Mouse (Mus musculus): ENCODE measurements at regions not wholly inside any gene's neighbourhood (a gene's known extent, or its start where the extent isn't known, plus 50 kb on each side); places are given as distances from the start of the nearest gene placed in this dataset.

DNA sequence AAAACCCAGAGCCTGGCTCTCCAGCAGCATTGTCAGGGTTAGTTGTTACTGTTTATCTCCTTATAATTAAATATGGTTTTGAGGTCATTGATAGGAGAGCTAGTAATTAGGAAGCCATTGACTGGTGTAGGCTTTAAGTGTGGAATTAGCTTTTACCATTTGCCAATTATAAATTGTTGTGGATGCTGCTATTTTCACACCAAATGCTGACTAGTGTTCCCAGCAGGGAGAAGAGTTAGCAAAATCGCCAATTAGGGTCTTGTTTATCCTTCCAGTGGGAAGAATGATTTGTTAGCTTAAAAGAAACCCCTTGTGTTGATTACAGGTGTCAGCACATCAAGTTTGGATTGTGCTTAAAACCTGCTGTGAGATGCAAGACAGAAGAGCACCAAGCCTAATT is 134.1 kb downstream of the Alx1 start:
- no peak overlapping the region for H3K4me3 ChIP-seq (ENCODE audit: insufficient read depth in 1 of 2, low read depth in 2 of 2, low read length in 2 of 2)
- H3K27me3 ChIP-seq (ENCODE audit: control insufficient read depth, insufficient read depth, low read length), result no peaks in the 10 kb centered on the region
- no peaks in the 10 kb centered on the region for H3K4me1 ChIP-seq (replicated peaks; ENCODE audit: control insufficient read depth in 2 of 2, insufficient read depth in 2 of 2, low read length in 1 of 2)
- no peak for ATAC-seq (ENCODE audit: insufficient read depth)
- H3K4me2 ChIP-seq (ENCODE audit: low read depth), result no peak overlapping the region
- H3K9ac ChIP-seq (replicated peaks), result no peak overlapping the region
- no peaks in the 10 kb centered on the region for H3K9me3 ChIP-seq (ENCODE audit: control insufficient read depth, low read length)
- WGBS (ENCODE audit: insufficient replicate concordance), result 5% methylated on average over 1 of the region's 1 CpGs
- no peak for DNase-seq (ENCODE audit: low read depth in 3 of 3, low spot score in 3 of 3)
- H3K36me3 ChIP-seq (replicated peaks; ENCODE audit: control insufficient read depth, insufficient read depth, low read depth), result no peaks in the 10 kb centered on the region
- no peak overlapping the region for H3K27ac ChIP-seq
- no peak for TF ChIP-seq EP300 (IDR thresholded peaks at IDR 0.05; ENCODE audit: low read depth)
- no peak for TF ChIP-seq CTCF (IDR thresholded peaks at IDR 0.05; ENCODE audit: low read depth)

- ATAC-seq (ENCODE audit: insufficient read depth) (no peak), DNase-seq (ENCODE audit: low read depth in 3 of 3, low spot score in 3 of 3) (no peak)
- H3K9me3 ChIP-seq (ENCODE audit: control insufficient read depth, low read length), result no peaks in the 10 kb centered on the region
- no peaks in the 10 kb centered on the region for H3K4me1 ChIP-seq (replicated peaks; ENCODE audit: control insufficient read depth in 2 of 2, insufficient read depth in 2 of 2, low read length in 1 of 2)
- no peak overlapping the region for H3K27ac ChIP-seq
- no peaks in the 10 kb centered on the region for H3K27me3 ChIP-seq (ENCODE audit: control insufficient read depth, insufficient read depth, low read length)
- TF ChIP-seq EP300 (IDR thresholded peaks at IDR 0.05; ENCODE audit: low read depth) (no peak), CTCF (IDR thresholded peaks at IDR 0.05; ENCODE audit: low read depth) (no peak)
- H3K9ac ChIP-seq (replicated peaks), result no peak overlapping the region
- WGBS (ENCODE audit: insufficient replicate concordance), result 69% methylated on average over 3 of the region's 3 CpGs
- H3K36me3 ChIP-seq (replicated peaks; ENCODE audit: control insufficient read depth, insufficient read depth, low read depth), result no peaks in the 10 kb centered on the region
- no peak overlapping the region for H3K4me3 ChIP-seq (ENCODE audit: insufficient read depth in 1 of 2, low read depth in 2 of 2, low read length in 2 of 2)
- H3K4me2 ChIP-seq (ENCODE audit: low read depth), result no peak overlapping the region
Measured at GRCm38 (mm10) chr10:102892373-102892772, 137.6 kb downstream of the Alx1 start.

GRCm38 (mm10) chr10:102889709-102890108 is 140.3 kb downstream of the Alx1 start:
- H3K36me3 ChIP-seq (replicated peaks; ENCODE audit: control insufficient read depth, insufficient read depth, low read depth), result no peaks in the 10 kb centered on the region
- 61% methylated on average over 3 of the region's 3 CpGs for WGBS (ENCODE audit: insufficient replicate concordance)
- no peak for TF ChIP-seq EP300 (IDR thresholded peaks at IDR 0.05; ENCODE audit: low read depth)
- H3K27me3 ChIP-seq (ENCODE audit: control insufficient read depth, insufficient read depth, low read length), result no peaks in the 10 kb centered on the region
- no peaks in the 10 kb centered on the region for H3K9me3 ChIP-seq (ENCODE audit: control insufficient read depth, low read length)
- no peaks in the 10 kb centered on the region for H3K4me1 ChIP-seq (replicated peaks; ENCODE audit: control insufficient read depth in 2 of 2, insufficient read depth in 2 of 2, low read length in 1 of 2)
- H3K4me2 ChIP-seq (ENCODE audit: low read depth), result no peak overlapping the region
- H3K27ac ChIP-seq, result no peak overlapping the region
- H3K9ac ChIP-seq (replicated peaks), result no peak overlapping the region
- DNase-seq (ENCODE audit: low read depth in 3 of 3, low spot score in 3 of 3) (no peak), ATAC-seq (ENCODE audit: insufficient read depth) (no peak)
- no peak overlapping the region for H3K4me3 ChIP-seq (ENCODE audit: insufficient read depth in 1 of 2, low read depth in 2 of 2, low read length in 2 of 2)

GRCm38 (mm10) chr10:102881824-102882438 is 148.1 kb downstream of the Alx1 start:
- no peak overlapping the region for H3K4me2 ChIP-seq (ENCODE audit: low read depth)
- TF ChIP-seq CTCF (IDR thresholded peaks at IDR 0.05; ENCODE audit: low read depth), result no peak
- TF ChIP-seq EP300 (IDR thresholded peaks at IDR 0.05; ENCODE audit: low read depth), result no peak
- H3K27me3 ChIP-seq (ENCODE audit: control insufficient read depth, insufficient read depth, low read length), result no peaks in the 10 kb centered on the region
- no peak for ATAC-seq (ENCODE audit: insufficient read depth)
- no peak for DNase-seq (ENCODE audit: low read depth in 3 of 3, low spot score in 3 of 3)
- H3K4me1 ChIP-seq (replicated peaks; ENCODE audit: control insufficient read depth in 2 of 2, insufficient read depth in 2 of 2, low read length in 1 of 2), result no peaks in the 10 kb centered on the region
- no peak overlapping the region for H3K4me3 ChIP-seq (ENCODE audit: insufficient read depth in 1 of 2, low read depth in 2 of 2, low read length in 2 of 2)
- WGBS (ENCODE audit: insufficient replicate concordance), result 54% methylated on average over 6 of the region's 6 CpGs
- H3K27ac ChIP-seq, result no peak overlapping the region
- no peaks in the 10 kb centered on the region for H3K9me3 ChIP-seq (ENCODE audit: control insufficient read depth, low read length)
- no peaks in the 10 kb centered on the region for H3K36me3 ChIP-seq (replicated peaks; ENCODE audit: control insufficient read depth, insufficient read depth, low read depth)
- H3K9ac ChIP-seq (replicated peaks), result no peak overlapping the region

GRCm38 (mm10) chr10:102878010-102878409 is 152.0 kb downstream of the Alx1 start:
- TF ChIP-seq EP300 (IDR thresholded peaks at IDR 0.05; ENCODE audit: low read depth), result no peak
- peak; percentile 27; the same call in 1 of the 2 replicates for TF ChIP-seq CTCF (IDR thresholded peaks at IDR 0.05; ENCODE audit: low read depth)
- DNase-seq (ENCODE audit: low read depth in 3 of 3, low spot score in 3 of 3) (peak in 1 of 3 experiments; percentile 7), ATAC-seq (ENCODE audit: insufficient read depth) (no peak)
- Histone ChIP-seq H3K4me2 (ENCODE audit: low read depth) (no peak overlapping the region), H3K27ac (no peak overlapping the region), H3K4me3 (ENCODE audit: insufficient read depth in 1 of 2, low read depth in 2 of 2, low read length in 2 of 2) (no peak overlapping the region), H3K4me1 (replicated peaks; ENCODE audit: control insufficient read depth in 2 of 2, insufficient read depth in 2 of 2, low read length in 1 of 2) (no peaks in the 10 kb centered on the region), H3K36me3 (replicated peaks; ENCODE audit: control insufficient read depth, insufficient read depth, low read depth) (no peaks in the 10 kb centered on the region), H3K27me3 (ENCODE audit: control insufficient read depth, insufficient read depth, low read length) (no peaks in the 10 kb centered on the region), H3K9me3 (ENCODE audit: control insufficient read depth, low read length) (no peaks in the 10 kb centered on the region), H3K9ac (replicated peaks) (no peak overlapping the region)
- 34% methylated on average over 11 of the region's 11 CpGs for WGBS (ENCODE audit: insufficient replicate concordance)

Data from liver, embryonic 14.5 days (tissue).